Mouse (Mus musculus) embryo, embryonic 9.5 days (tissue): ENCODE data around the gene Gm11213.

ENCODE experiments used
- DNase-seq: peaks from one replicate; pipeline ENCODE4 v3.0.0-alpha.2; 2017; ENCODE audit errors: extremely low spot score

Gm11213 gene

GRCm38 (mm10) chr4:63604945-63605344 is at the start of gene Gm11213:
Gene Gm11213 (minus strand): TSS chr4:63605261.
- DNase-seq = no peak

- DNase-seq = no peak
These were observed 49.3 kb upstream of the Gm11213 start for GRCm38 (mm10) chr4:63654381-63654780.

GRCm38 (mm10) chr4:63643956-63644726 is 39.1 kb upstream of the Gm11213 start:
- DNase-seq = no peak

- DNase-seq = no peak
These were observed 34.8 kb upstream of the Gm11213 start for GRCm38 (mm10) chr4:63639842-63640241.

- DNase-seq = no peak
These were observed 33.5 kb upstream of the Gm11213 start for GRCm38 (mm10) chr4:63638603-63639002.

- no peak for DNase-seq
These were observed 28.1 kb upstream of the Gm11213 start for GRCm38 (mm10) chr4:63633181-63633580.

- DNase-seq = no peak
These were observed 22.1 kb upstream of the Gm11213 start for GRCm38 (mm10) chr4:63627111-63627510.

GRCm38 (mm10) chr4:63625563-63626080 is 20.6 kb upstream of the Gm11213 start:
- no peak for DNase-seq

GRCm38 (mm10) chr4:63622378-63622835 is 17.3 kb upstream of the Gm11213 start, which contains the start of gene Tex48:
Gene Tex48 (minus strand): TSS chr4:63622428.
- DNase-seq = peak; percentile 48

GRCm38 (mm10) chr4:63621861-63622260 is 16.8 kb upstream of the Gm11213 start:
- DNase-seq = no peak

GRCm38 (mm10) chr4:63608391-63608790 is 3.3 kb upstream of the Gm11213 start:
- no peak for DNase-seq

GRCm38 (mm10) chr4:63605968-63606367 is 907 bp upstream of the Gm11213 start:
- no peak for DNase-seq

GRCm38 (mm10) chr4:63605545-63605944 is 484 bp upstream of the Gm11213 start:
- DNase-seq = no peak

- DNase-seq = no peak
These were observed 3.8 kb downstream of the Gm11213 start for GRCm38 (mm10) chr4:63601263-63601662.

- no peak for DNase-seq
These were observed 4.3 kb downstream of the Gm11213 start for GRCm38 (mm10) chr4:63600786-63601185.

GRCm38 (mm10) chr4:63596010-63596409 is 9.1 kb downstream of the Gm11213 start:
- DNase-seq = no peak

- no peak for DNase-seq
These were observed 9.8 kb downstream of the Gm11213 start for GRCm38 (mm10) chr4:63595259-63595658.

- DNase-seq = no peak
These were observed 10.5 kb downstream of the Gm11213 start for GRCm38 (mm10) chr4:63594459-63595110.

- no peak for DNase-seq
These were observed 14.5 kb downstream of the Gm11213 start for GRCm38 (mm10) chr4:63590538-63590937.

- DNase-seq = no peak
These were observed 15.1 kb downstream of the Gm11213 start for GRCm38 (mm10) chr4:63589987-63590386.

GRCm38 (mm10) chr4:63586240-63586639 is 18.8 kb downstream of the Gm11213 start:
- no peak for DNase-seq

- no peak for DNase-seq
These were observed 19.8 kb downstream of the Gm11213 start for GRCm38 (mm10) chr4:63585216-63585615.

- DNase-seq = peak; percentile 48
These were observed 22.5 kb downstream of the Gm11213 start for GRCm38 (mm10) chr4:63582580-63582979.
